In genomic region chr9:114525073-114525633, GRCm38 (mm10) we compare ENCODE assay signal across 30 mouse cellular contexts. TPM values are rescaled to one million over a fixed set of nuclear protein-coding genes. Genes with fewer than 3 reads are reported as not detected.
DNase-seq lines count a peak whose midpoint lies in the region; ATAC-seq and TF ChIP-seq lines count a peak whose summit lies in the region.
"Had no signal": no experiment of that assay in that cellular context is flagged by ENCODE, and none has a peak within 500 bp of the region (broad histone marks: within the 10 kb centered on the region; RNA-seq: fewer than 3 reads in every experiment).

No protein-coding gene starts in this region.

- ATAC-seq in hindbrain, embryonic 14.5 days (ENCODE audit: low FRiP score), result no peak
- ATAC-seq in embryonic facial prominence, embryonic 11.5 days (replicated peaks; ENCODE audit: insufficient number of reproducible peaks, low FRiP score, low TSS enrichment, low read depth), result peak; percentile 3; the same call in 1 of the 2 replicates
- ATAC-seq: lung, postnatal 0 days; midbrain, embryonic 16.5 days; Patski had no signal

- H3K4me2 ChIP-seq in hindbrain, embryonic 14.5 days (replicated peaks), result no peak overlapping the region
- no peak overlapping the region for H3K4me2 ChIP-seq in embryonic facial prominence, embryonic 11.5 days (ENCODE audit: low read depth, low read length)
- H3K4me2 ChIP-seq: limb, embryonic 15.5 days; liver, embryonic 13.5 days had no signal

- H3K27me3 ChIP-seq in hindbrain, embryonic 10.5 days (ENCODE audit: insufficient read depth, poor library complexity, severe bottlenecking), result no peaks in the 10 kb centered on the region
- no peaks in the 10 kb centered on the region for H3K27me3 ChIP-seq in hindbrain, embryonic 14.5 days (ENCODE audit: control insufficient read depth, insufficient read depth, low read length)
- no peaks in the 10 kb centered on the region for H3K27me3 ChIP-seq in E14TG2a.4 (ENCODE audit: insufficient read depth, low read length)
- H3K27me3 ChIP-seq in ES-Bruce4 (ENCODE audit: control insufficient read depth, insufficient read depth, low read length, poor library complexity, severe bottlenecking), result no peaks in the 10 kb centered on the region
- no peaks in the 10 kb centered on the region for H3K27me3 ChIP-seq in embryonic facial prominence, embryonic 11.5 days (ENCODE audit: control insufficient read depth, insufficient read depth, low read length)
- H3K27me3 ChIP-seq: heart, embryonic 13.5 days; hindbrain, embryonic 13.5 days; limb, embryonic 15.5 days; liver, embryonic 13.5 days; Patski; stomach, embryonic 15.5 days had no signal

- TF ChIP-seq CTCF in E14TG2a.4 (conservative IDR thresholded peaks at IDR 0.05; ENCODE audit: low read length), result no peak
- no peak for TF ChIP-seq CTCF in ES-Bruce4 (IDR thresholded peaks at IDR 0.05; ENCODE audit: low read depth, low read length)

- no peak for TF ChIP-seq EP300 in ES-Bruce4 (IDR thresholded peaks at IDR 0.05; ENCODE audit: insufficient read depth, low read depth, low read length)

- 86% methylated on average over 14 of the region's 15 CpGs for WGBS in hindbrain, embryonic 10.5 days
- 95% methylated on average over 13 of the region's 15 CpGs for WGBS in hindbrain, embryonic 14.5 days
- WGBS in embryonic facial prominence, embryonic 11.5 days, result 89% methylated on average over 12 of the region's 15 CpGs

- H3K27ac ChIP-seq in hindbrain, embryonic 10.5 days, result peak overlapping the region; percentile 89
- no peak overlapping the region for H3K27ac ChIP-seq in hindbrain, embryonic 14.5 days
- H3K27ac ChIP-seq in ES-Bruce4 (ENCODE audit: insufficient read depth, low read length), result no peak overlapping the region
- H3K27ac ChIP-seq in embryonic facial prominence, embryonic 11.5 days (replicated peaks; ENCODE audit: low read depth, low read length), result no peak overlapping the region
- H3K27ac ChIP-seq: heart, embryonic 13.5 days; layer of hippocampus, adult 2 months; limb, embryonic 15.5 days; liver, embryonic 13.5 days had no signal

- H3K4me1 ChIP-seq in hindbrain, embryonic 10.5 days (replicated peaks), result peaks cover 74% of the 10 kb centered on the region
- peaks cover 18% of the 10 kb centered on the region for H3K4me1 ChIP-seq in hindbrain, embryonic 14.5 days (replicated peaks; ENCODE audit: control insufficient read depth, insufficient read depth, low read length)
- H3K4me1 ChIP-seq in E14TG2a.4 (replicated peaks; ENCODE audit: low read depth, low read length) (peaks cover 91% of the 10 kb centered on the region), ES-Bruce4 (ENCODE audit: control insufficient read depth, insufficient read depth, low read length) (no peaks in the 10 kb centered on the region)
- peaks cover 3% of the 10 kb centered on the region; the same call in 1 of the 2 replicates for H3K4me1 ChIP-seq in embryonic facial prominence, embryonic 11.5 days (ENCODE audit: control insufficient read depth, insufficient read depth, low read length)

- no peak for DNase-seq in hindbrain, embryonic 10.5 days (ENCODE audit: low spot score)
- DNase-seq in hindbrain, embryonic 14.5 days (ENCODE audit: low spot score), result no peak
- DNase-seq in embryonic facial prominence, embryonic 11.5 days (ENCODE audit: low spot score), result no peak
- no peak for DNase-seq in ovary, postnatal 36 days (ENCODE audit: low spot score)
- DNase-seq: B cell, adult 2 months; cerebellum, adult 2 months; gastrocnemius, postnatal 25 days; heart, adult 18-20 months; heart, postnatal 36 days; kidney, adult 11 months; kidney, postnatal 25 days; left cerebral cortex, postnatal 4 days; liver, embryonic 13.5 days; lung, adult 18-20 months; lung, postnatal 4 days; right cerebral cortex, postnatal 14 days had no signal

- peaks cover 33% of the 10 kb centered on the region for H3K36me3 ChIP-seq in hindbrain, embryonic 10.5 days
- no peaks in the 10 kb centered on the region for H3K36me3 ChIP-seq in hindbrain, embryonic 14.5 days (replicated peaks; ENCODE audit: control insufficient read depth, insufficient read depth)
- peaks cover 60% of the 10 kb centered on the region for H3K36me3 ChIP-seq in E14TG2a.4 (ENCODE audit: insufficient read depth, low read length)
- H3K36me3 ChIP-seq in ES-Bruce4 (ENCODE audit: control insufficient read depth, insufficient read depth, low read length, poor library complexity, severe bottlenecking), result peaks cover 19% of the 10 kb centered on the region
- H3K36me3 ChIP-seq in embryonic facial prominence, embryonic 11.5 days (replicated peaks; ENCODE audit: control insufficient read depth, insufficient read depth, low read depth, low read length), result no peaks in the 10 kb centered on the region
- H3K36me3 ChIP-seq: heart, embryonic 13.5 days; hindbrain, embryonic 13.5 days; limb, embryonic 15.5 days; liver, embryonic 13.5 days; stomach, embryonic 15.5 days had no signal

- H3K9me3 ChIP-seq in hindbrain, embryonic 10.5 days, result no peaks in the 10 kb centered on the region
- no peaks in the 10 kb centered on the region for H3K9me3 ChIP-seq in hindbrain, embryonic 14.5 days (ENCODE audit: control insufficient read depth, low read length)
- H3K9me3 ChIP-seq in E14TG2a.4 (ENCODE audit: low read length) (no peaks in the 10 kb centered on the region), ES-Bruce4 (replicated peaks; ENCODE audit: control insufficient read depth, insufficient read depth, low read length, poor library complexity, severe bottlenecking) (no peaks in the 10 kb centered on the region)
- no peaks in the 10 kb centered on the region for H3K9me3 ChIP-seq in embryonic facial prominence, embryonic 11.5 days (replicated peaks; ENCODE audit: control insufficient read depth, low read length)
- H3K9me3 ChIP-seq: heart, embryonic 13.5 days; hindbrain, embryonic 13.5 days; limb, embryonic 15.5 days; liver, embryonic 13.5 days; stomach, embryonic 15.5 days had no signal

- H3K4me3 ChIP-seq in hindbrain, embryonic 10.5 days, result no peak overlapping the region
- H3K4me3 ChIP-seq in hindbrain, embryonic 14.5 days (replicated peaks; ENCODE audit: low read length), result no peak overlapping the region
- peak overlapping the region; percentile 76 for H3K4me3 ChIP-seq in E14TG2a.4 (replicated peaks; ENCODE audit: low read length)
- H3K4me3 ChIP-seq in ES-Bruce4 (ENCODE audit: low read depth, low read length), result no peak overlapping the region
- H3K4me3 ChIP-seq in embryonic facial prominence, embryonic 11.5 days (ENCODE audit: low read depth, low read length), result no peak overlapping the region
- H3K4me3 ChIP-seq: heart, embryonic 13.5 days; hindbrain, embryonic 13.5 days; layer of hippocampus, adult 2 months; limb, embryonic 15.5 days; liver, embryonic 13.5 days; stomach, embryonic 15.5 days had no signal

- TF ChIP-seq POLR2A in ES-Bruce4 (IDR thresholded peaks at IDR 0.05; ENCODE audit: insufficient read depth, low read length), result no peak

- H3K9ac ChIP-seq in hindbrain, embryonic 14.5 days, result no peak overlapping the region
- peak overlapping the region; percentile 69 for H3K9ac ChIP-seq in ES-Bruce4 (ENCODE audit: low read depth, poor library complexity, severe bottlenecking)
- no peak overlapping the region for H3K9ac ChIP-seq in embryonic facial prominence, embryonic 11.5 days (replicated peaks; ENCODE audit: low read length)
- H3K9ac ChIP-seq: hindbrain, embryonic 13.5 days; limb, embryonic 15.5 days; liver, embryonic 13.5 days; stomach, embryonic 15.5 days had no signal

RNA-seq across cellular contexts. Expression of gene C130032M10Rik, which starts 9.7 kb away (rescaled TPM):
- polyA plus RNA-seq in hindbrain, embryonic 10.5 days (2016; fragmentation: Nextera tagmentation; extraction: Ambion mirVana), result 0.38 and 1.9 TPM in 2 replicates
- polyA plus RNA-seq in hindbrain, embryonic 14.5 days (2014; fragmentation: Nextera tagmentation; extraction: Ambion mirVana), result not detected in 2 replicates
- polyA plus RNA-seq in ES-Bruce4 (2011; ENCODE audit: insufficient read depth, insufficient read length, low read depth, missing spikeins), result not detected in 2 replicates
- not detected in 2 replicates for polyA plus RNA-seq in embryonic facial prominence, embryonic 11.5 days (2014; fragmentation: Nextera tagmentation; extraction: Ambion mirVana)
- polyA plus RNA-seq: cerebellum, adult 2 months; cortical plate, adult 2 months; forebrain, embryonic 14.5 days; frontal cortex, adult 2 months; liver, embryonic 13.5 days; midbrain, embryonic 16.5 days; neural tube, embryonic 11.5 days; Patski had no signal

RNA-seq across cellular contexts. Expression of gene Ccr4, which starts 20.4 kb away (rescaled TPM):
- polyA plus RNA-seq in hindbrain, embryonic 10.5 days (2016; fragmentation: Nextera tagmentation; extraction: Ambion mirVana), result 0.07 TPM in 1 of 2 replicates, not detected in the other
- not detected in 2 replicates for polyA plus RNA-seq in hindbrain, embryonic 14.5 days (2014; fragmentation: Nextera tagmentation; extraction: Ambion mirVana)
- polyA plus RNA-seq in ES-Bruce4 (2011; ENCODE audit: insufficient read depth, insufficient read length, low read depth, missing spikeins), result 0.57 and 1.4 TPM in 2 replicates
- polyA plus RNA-seq in embryonic facial prominence, embryonic 11.5 days (2014; fragmentation: Nextera tagmentation; extraction: Ambion mirVana), result not detected in 2 replicates
- polyA plus RNA-seq: cerebellum, adult 2 months; cortical plate, adult 2 months; forebrain, embryonic 14.5 days; frontal cortex, adult 2 months; heart, embryonic 13.5 days; hindbrain, embryonic 13.5 days; liver, embryonic 13.5 days; lung, postnatal 0 days; midbrain, embryonic 16.5 days; neural tube, embryonic 11.5 days; Patski had no signal

RNA-seq across cellular contexts. Expression of gene Trim71, which starts 39.0 kb away (rescaled TPM):
- 3.8 and 8.3 TPM in 2 replicates for polyA plus RNA-seq in hindbrain, embryonic 10.5 days (2016; fragmentation: Nextera tagmentation; extraction: Ambion mirVana)
- 0.29 and 0.31 TPM in 2 replicates for polyA plus RNA-seq in hindbrain, embryonic 14.5 days (2014; fragmentation: Nextera tagmentation; extraction: Ambion mirVana)
- 120 and 122 TPM in 2 replicates for polyA plus RNA-seq in ES-Bruce4 (2011; ENCODE audit: insufficient read depth, insufficient read length, low read depth, missing spikeins)
- polyA plus RNA-seq in embryonic facial prominence, embryonic 11.5 days (2014; fragmentation: Nextera tagmentation; extraction: Ambion mirVana), result 1.9 and 2.2 TPM in 2 replicates
- polyA plus RNA-seq: Patski had no signal

Comparison
In these comparisons a context has a peak if more than half of its experiments do, and no peak if none do; other contexts are left out.
1. RNA of gene Trim71, which starts 39.0 kb away (polyA plus RNA-seq): 120 to 122 TPM in ES-Bruce4; 3.8 to 8.3 TPM in hindbrain, embryonic 10.5 days, 1.9 to 2.2 TPM in embryonic facial prominence, embryonic 11.5 days and 0.29 to 0.31 TPM in hindbrain, embryonic 14.5 days; every median in the first group is over 10 times any median in the second.